Mouse (Mus musculus) liver, embryonic 12.5 days (tissue): ENCODE results near the gene Hist1h2bn. TPM values are rescaled to one million over a fixed set of nuclear protein-coding genes. Genes with fewer than 3 reads are reported as not detected.
"Not testable (repeated sequence)": the region's sequence is repeated elsewhere in the genome, so short reads cannot be mapped to it uniquely, and the experiment has no call there.

Experiments
- ATAC-seq: fragments of 200-750 bp; cut with Nextera tagmentation; 2 replicates; pipeline ENCODE4 v1.8.0; 2017; ENCODE audit warnings: moderate number of reproducible peaks, mild to moderate bottlenecking, moderate library complexity
- H3K27ac ChIP-seq: fragments of 300-500 bp; sonication (generic); 2 replicates; pipeline ENCODE4 v1.5.1; 2016; ENCODE audit warnings: mild to moderate bottlenecking
- H3K27me3 ChIP-seq: fragments of 300-500 bp; sonication (generic); replicated peaks from 2 replicates; pipeline ENCODE4 v1.6.1; 2016; ENCODE audit warnings: mild to moderate bottlenecking, moderate library complexity
- H3K36me3 ChIP-seq: fragments of 300-500 bp; sonication (generic); 2 replicates; pipeline ENCODE4 v1.6.1; 2016; ENCODE audit warnings: mild to moderate bottlenecking, moderate library complexity
- H3K4me1 ChIP-seq: fragments of 300-500 bp; sonication (generic); 2 replicates; pipeline ENCODE4 v1.6.1; 2016
- H3K4me2 ChIP-seq: fragments of 300-500 bp; sonication (generic); 2 replicates; pipeline ENCODE4 v1.6.1; 2016; ENCODE audit warnings: mild to moderate bottlenecking, moderate library complexity
- H3K4me3 ChIP-seq: fragments of 300-500 bp; sonication (generic); 2 replicates; pipeline ENCODE4 v1.5.1; 2016; ENCODE audit warnings: mild to moderate bottlenecking, moderate library complexity
- H3K9ac ChIP-seq: fragments of 300-500 bp; sonication (generic); 2 replicates; pipeline ENCODE4 v1.6.1; 2016; ENCODE audit warnings: mild to moderate bottlenecking, moderate library complexity
- H3K9me3 ChIP-seq: fragments of 300-500 bp; sonication (generic); replicated peaks from 2 replicates; pipeline ENCODE4 v1.6.1; 2016; ENCODE audit warnings: mild to moderate bottlenecking, moderate library complexity
- WGBS: fragments of 180-500 bp; shearing (Covaris S2); methylation state at CpG from one replicate; pipeline ENCODE4 v1.1.7; 2016; ENCODE audit not compliant: insufficient replicate concordance; 5-methylcytosine and 5-hydroxymethylcytosine counted together
- microRNA-seq: library from miRNA; unstranded; fragments of <30 nt; microRNA quantifications from one replicate; pipeline ENCODE4, GENCODE M21; 2017
- polyA plus RNA-seq: library from polyadenylated mRNA; unstranded; fragments of >200 nt; fragmentation: Nextera tagmentation; extraction: Ambion mirVana; gene quantifications from 2 replicates; pipeline ENCODE4 v1.2.1, GENCODE M21; 2016

Gene Hist1h2bn
- polyA plus RNA-seq, 1 experiment from 2014 or later: 8.9 TPM

GRCm38 (mm10) chr13:21786899-21787629 lies 33.1 kb downstream of the Hist1h2bn start, which contains the start of the genes Hist1h2an and Hist1h2bp:
TSS of gene Hist1h2an (minus strand) at chr13:21787218.
TSS of gene Hist1h2bp (plus strand) at chr13:21787461.
- H3K4me1 ChIP-seq: peaks cover 64% of the 10 kb centered on the region
- H3K9me3 ChIP-seq, H3K27me3 ChIP-seq, H3K36me3 ChIP-seq: not testable (repeated sequence)
- peak; percentile 88 for ATAC-seq
- under 1% methylated on average over 38 of the region's 63 CpGs for WGBS
- H3K27ac ChIP-seq: peak within 1 kb of the TSS; percentile 100
- H3K4me3 ChIP-seq: peak within 1 kb of the TSS; percentile 54
- H3K9ac ChIP-seq: peak within 1 kb of the TSS; percentile 78
- peak within 1 kb of the TSS; percentile 67 for H3K4me2 ChIP-seq

- 22% methylated on average over 14 of the region's 21 CpGs for WGBS
- ATAC-seq: peak; percentile 17
- no peaks in the 10 kb centered on the region for H3K27me3 ChIP-seq
- peak overlapping the region; percentile 54 for H3K4me3 ChIP-seq
- peak overlapping the region; percentile 78 for H3K9ac ChIP-seq
- H3K27ac ChIP-seq: peak overlapping the region; percentile 100
- H3K4me2 ChIP-seq: peak overlapping the region; percentile 67
- peaks cover 58% of the 10 kb centered on the region for H3K4me1 ChIP-seq
- H3K36me3 ChIP-seq: no peaks in the 10 kb centered on the region
- no peaks in the 10 kb centered on the region for H3K9me3 ChIP-seq
Measured at GRCm38 (mm10) chr13:21787760-21788593, 34.1 kb downstream of the Hist1h2bn start.

GRCm38 (mm10) chr13:21789925-21790324 lies 36.0 kb downstream of the Hist1h2bn start:
- Histone ChIP-seq H3K9ac (0 out of 2 replicates have a peak overlapping the region, but pooled peaks have one; percentile 78), H3K36me3 (no peaks in the 10 kb centered on the region), H3K9me3 (no peaks in the 10 kb centered on the region), H3K4me3 (no peak overlapping the region), H3K4me1 (peaks cover 46% of the 10 kb centered on the region), H3K4me2 (peak overlapping the region; percentile 67; the same call in 1 of the 2 replicates), H3K27ac (peak overlapping the region; percentile 100; the same call in 1 of the 2 replicates), H3K27me3 (no peaks in the 10 kb centered on the region)
- no peak for ATAC-seq
- WGBS: 49% methylated on average over 6 of the region's 6 CpGs

- 29% methylated on average over 18 of the region's 18 CpGs for WGBS
- Histone ChIP-seq H3K4me3 (no peak overlapping the region; the same call in 1 of the 2 replicates), H3K4me1 (peaks cover 38% of the 10 kb centered on the region), H3K9ac (peak overlapping the region; percentile 52), H3K4me2 (peak overlapping the region; percentile 54), H3K36me3 (no peaks in the 10 kb centered on the region), H3K27me3 (no peaks in the 10 kb centered on the region), H3K27ac (peak overlapping the region; percentile 51; the same call in 1 of the 2 replicates), H3K9me3 (no peaks in the 10 kb centered on the region)
- ATAC-seq: no peak
Measured at GRCm38 (mm10) chr13:21790601-21791283, 36.8 kb downstream of the Hist1h2bn start.

GRCm38 (mm10) chr13:21795584-21795983 lies 41.7 kb downstream of the Hist1h2bn start:
- Histone ChIP-seq H3K4me3 (no peak overlapping the region), H3K4me2 (no peak overlapping the region), H3K27me3 (no peaks in the 10 kb centered on the region), H3K4me1 (peaks cover 8% of the 10 kb centered on the region), H3K36me3 (no peaks in the 10 kb centered on the region), H3K9ac (no peak overlapping the region), H3K9me3 (no peaks in the 10 kb centered on the region), H3K27ac (no peak overlapping the region)
- ATAC-seq: no peak
- WGBS: 82% methylated on average over 7 of the region's 7 CpGs

GRCm38 (mm10) chr13:21797163-21797562 lies 43.2 kb downstream of the Hist1h2bn start:
- not testable (repeated sequence) for H3K4me2 ChIP-seq, H3K9me3 ChIP-seq, H3K9ac ChIP-seq, H3K27me3 ChIP-seq, H3K4me3 ChIP-seq, H3K4me1 ChIP-seq, H3K27ac ChIP-seq, H3K36me3 ChIP-seq
- peak; percentile 83 for ATAC-seq

- H3K4me2 ChIP-seq, H3K27me3 ChIP-seq, H3K9ac ChIP-seq, H3K4me1 ChIP-seq, H3K36me3 ChIP-seq, H3K9me3 ChIP-seq, H3K27ac ChIP-seq, H3K4me3 ChIP-seq: not testable (repeated sequence)
- ATAC-seq: peak; percentile 70
- no CpG with 5 or more reads among the region's 4 CpGs for WGBS
Measured at GRCm38 (mm10) chr13:21803058-21803457, 49.1 kb downstream of the Hist1h2bn start.

Small RNA genes within 50 kb of the gene (microRNA-seq; reads per million reads assigned to microRNA genes)
- gene Gm44346 (1.1 reads per million), gene Gm44357 (not detected), gene Gm44367 (not detected), gene Gm44454 (1.4 reads per million)

Other genes starting within 250 kb of the Hist1h2bn start
- 2.6 and 2.8 TPM in 2 replicates for gene Zkscan8, start 223.0 kb upstream of the Hist1h2bn start, polyA plus RNA-seq
- gene Olfr1366, start 211.3 kb upstream of the Hist1h2bn start, polyA plus RNA-seq: 0.05 TPM in 1 of 2 replicates, not detected in the other
- gene Olfr1535, start 194.2 kb upstream of the Hist1h2bn start, polyA plus RNA-seq: not detected in 2 replicates
- gene Olfr1364, start 172.4 kb upstream of the Hist1h2bn start, polyA plus RNA-seq: not detected in 2 replicates
- not detected in 2 replicates for gene Olfr1362, start 140.1 kb upstream of the Hist1h2bn start, polyA plus RNA-seq
- gene Olfr11, start 111.6 kb upstream of the Hist1h2bn start, polyA plus RNA-seq: not detected in 2 replicates
- not detected in 2 replicates for gene Olfr1361, start 90.7 kb upstream of the Hist1h2bn start, polyA plus RNA-seq
- gene Olfr1360, start 76.7 kb upstream of the Hist1h2bn start, polyA plus RNA-seq: not detected in 2 replicates
- gene Olfr1359, start 56.0 kb upstream of the Hist1h2bn start, polyA plus RNA-seq: not detected in 2 replicates
- gene Hist1h2bl, start 38.0 kb upstream of the Hist1h2bn start, polyA plus RNA-seq: 1.5 and 1.7 TPM in 2 replicates
- gene Hist1h2ai, start 37.7 kb upstream of the Hist1h2bn start, polyA plus RNA-seq: 13.8 and 17.6 TPM in 2 replicates
- gene Hist1h3h, start 36.5 kb upstream of the Hist1h2bn start, polyA plus RNA-seq: 8.3 and 14.2 TPM in 2 replicates
- 6.4 and 6.5 TPM in 2 replicates for gene Hist1h2bm, start 32.1 kb upstream of the Hist1h2bn start, polyA plus RNA-seq
- 0.59 and 0.75 TPM in 2 replicates for gene Hist1h4j, start 19.1 kb upstream of the Hist1h2bn start, polyA plus RNA-seq
- gene Hist1h4k, start 3.6 kb upstream of the Hist1h2bn start, polyA plus RNA-seq: 3.7 and 5.9 TPM in 2 replicates
- gene Hist1h2ak, start 296 bp upstream of the Hist1h2bn start, polyA plus RNA-seq: 42.8 and 58.5 TPM in 2 replicates
- 41.6 and 43.0 TPM in 2 replicates for gene Hist1h1b, start 26.5 kb downstream of the Hist1h2bn start, polyA plus RNA-seq
- gene Hist1h3i, start 29.2 kb downstream of the Hist1h2bn start, polyA plus RNA-seq: 169 and 188 TPM in 2 replicates
- 11.2 and 14.0 TPM in 2 replicates for gene Hist1h2an, start 33.1 kb downstream of the Hist1h2bn start, polyA plus RNA-seq
- gene Hist1h2bp, start 33.3 kb downstream of the Hist1h2bn start, polyA plus RNA-seq: 3.6 and 5.6 TPM in 2 replicates
- 24.4 and 26.2 TPM in 2 replicates for gene Hist1h2bq, start 56.1 kb downstream of the Hist1h2bn start, polyA plus RNA-seq
- gene Hist1h2ao, start 56.3 kb downstream of the Hist1h2bn start, polyA plus RNA-seq: not detected in 2 replicates
- not detected in 2 replicates for gene Hist1h4m, start 57.6 kb downstream of the Hist1h2bn start, polyA plus RNA-seq
- gene Hist1h4n, start 78.1 kb downstream of the Hist1h2bn start, polyA plus RNA-seq: 20.8 and 25.3 TPM in 2 replicates
- gene Hist1h2ap, start 79.4 kb downstream of the Hist1h2bn start, polyA plus RNA-seq: 5,867 and 6,049 TPM in 2 replicates
- gene Hist1h2br, start 79.6 kb downstream of the Hist1h2bn start, polyA plus RNA-seq: 25.4 and 26.3 TPM in 2 replicates
- 1.9 and 2.5 TPM in 2 replicates for gene Zfp184, start 191.0 kb downstream of the Hist1h2bn start, polyA plus RNA-seq
- gene Pom121l2, start 227.1 kb downstream of the Hist1h2bn start, polyA plus RNA-seq: not detected in 2 replicates